ENCODE assay signal across 13 mouse cellular contexts in the genomic region with DNA sequence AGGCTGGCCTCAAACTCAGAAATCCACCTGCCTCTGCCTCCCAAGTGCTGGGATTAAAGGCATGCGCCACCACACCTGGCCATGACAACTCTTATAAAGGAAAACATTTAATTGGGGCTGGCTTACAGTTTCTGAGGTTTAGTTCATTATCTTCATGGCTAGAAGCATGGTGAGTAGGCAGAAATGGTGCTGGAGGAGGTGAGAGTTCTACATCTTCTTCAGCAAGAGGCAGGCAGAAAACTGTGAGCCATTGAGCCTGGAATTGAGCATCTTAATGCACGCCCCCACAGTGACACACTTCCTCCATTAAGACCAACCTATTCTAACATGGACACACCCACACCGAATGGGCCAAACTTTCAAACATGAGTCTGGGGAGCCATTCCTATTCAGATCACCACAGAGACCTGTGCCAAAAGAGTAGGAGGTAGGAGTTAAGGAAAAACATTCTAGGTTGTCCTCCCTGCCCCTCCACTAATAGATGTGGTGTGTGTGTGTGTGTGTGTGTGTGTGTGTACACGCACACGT.
"Had no signal": no experiment of that assay in that cellular context is flagged by ENCODE, and none has a peak within 500 bp of the region (broad histone marks: within the 10 kb centered on the region; RNA-seq: fewer than 3 reads in every experiment).

No protein-coding gene starts in this region.

- DNase-seq: kidney, adult 2 months; kidney, postnatal 25 days; liver; lung, adult 18-20 months; lung, postnatal 10 days; lung, postnatal 4 days; right cerebral cortex, postnatal 14 days; spleen, adult 18-20 months; thymus, adult 2 months; thymus, postnatal 14 days had no signal

- ATAC-seq: intestine, postnatal 0 days; liver, embryonic 12.5 days; midbrain, embryonic 15.5 days had no signal
